Mouse (Mus musculus) adrenal gland (tissue): Measurements from ENCODE around the gene Tacc3.

Experiments
- intact Hi-C: fragments of 180-260 bp; cut with DNase I; formaldehyde crosslinking; loops from one replicate; pipeline ENCODE4 v1.15.1; 2025
- long read RNA-seq, 2 experiments: library from polyadenylated mRNA; unstranded; transcript quantifications; one replicate each; pipeline ENCODE4 v2.0.0; 2020; ENCODE audit warnings: borderline replicate concordance in 1 of 2; ENCODE audit not compliant: insufficient replicate concordance in 1 of 2

The Tacc3 gene
- long read RNA-seq, experiment 1, partial matches to known transcripts: 0 of 5 reads
- long read RNA-seq, experiment 1, other reads (novel, unspliced or antisense): 0 of 5 reads
- long read RNA-seq, experiment 2, partial matches to known transcripts: 2 of 3 reads
- long read RNA-seq, experiment 2, other reads (novel, unspliced or antisense): 0 of 3 reads

DNA sequence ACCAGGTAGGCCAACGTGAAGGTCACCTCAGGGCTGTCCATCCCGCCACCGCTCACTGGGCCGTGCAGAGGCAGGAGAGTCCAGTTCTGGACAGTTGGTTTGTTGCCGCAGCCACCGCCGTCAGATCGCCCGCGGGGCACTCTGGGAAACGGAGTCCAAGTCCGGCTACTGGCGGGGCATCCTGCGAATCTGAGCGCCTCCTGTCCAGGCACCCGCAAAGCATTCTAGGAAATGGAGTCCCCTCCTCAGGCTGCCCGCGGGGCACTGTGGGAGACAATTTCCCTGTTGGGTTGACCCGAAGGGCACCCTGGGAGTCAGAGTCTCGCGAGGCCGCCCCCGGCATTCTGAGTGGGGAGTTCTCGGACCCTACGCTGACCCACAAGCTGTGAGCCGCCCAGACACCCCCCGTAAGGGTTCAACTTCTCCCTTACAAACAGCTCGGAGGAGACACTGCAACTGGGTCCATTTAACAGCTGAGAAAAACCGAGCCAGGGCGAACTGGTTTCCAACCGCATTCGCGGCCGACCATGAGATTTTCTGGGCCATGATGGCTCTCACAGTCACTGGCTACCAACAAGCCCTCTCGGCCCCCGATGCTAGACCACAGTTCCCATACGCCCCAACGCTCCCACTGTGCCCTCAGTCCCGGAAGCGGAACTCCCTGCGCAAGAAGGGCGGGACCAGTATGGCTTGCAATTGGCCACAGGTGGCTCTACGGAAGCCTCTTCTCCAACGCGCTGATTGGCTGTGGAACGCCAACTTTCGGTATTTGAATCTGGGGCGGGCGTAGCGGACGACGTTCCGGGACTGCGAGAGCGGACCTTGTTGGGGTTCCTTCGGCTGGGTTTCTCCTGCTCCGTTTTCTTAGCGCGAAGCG lies at the start of gene Tacc3, which contains the start of gene Tmem129:
TSS of gene Tacc3 (plus strand) at position 342 of the 877 bp plus-strand sequence.
TSS of gene Tmem129 (minus strand) at position 630 of the 877 bp plus-strand sequence.
- intact Hi-C loops: loop anchor here (10.0 kb wide), 1 partner anchor 277 kb away; the partner anchor contains the start of gene Nelfa

DNA sequence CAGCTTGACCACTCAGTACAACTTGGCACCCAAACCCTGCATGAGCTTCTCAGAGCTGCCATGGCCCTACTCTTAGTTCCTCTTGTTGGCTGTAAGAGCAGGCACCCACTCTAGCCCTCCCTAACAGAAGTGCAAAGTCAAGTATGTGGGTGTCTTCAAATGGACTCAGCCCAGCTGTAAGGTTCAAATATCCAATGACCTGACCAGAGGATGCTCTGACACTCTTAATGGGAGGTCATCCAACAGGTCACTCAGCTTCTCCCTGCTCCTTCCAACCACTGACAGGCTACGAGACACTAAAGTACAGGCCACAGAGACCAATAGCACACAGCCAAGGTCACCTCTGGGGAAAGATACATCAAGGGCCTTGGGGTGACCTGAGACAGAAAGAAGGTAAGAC lies 48.7 kb upstream of the Tacc3 start:
- intact Hi-C loops: no loop called here

DNA sequence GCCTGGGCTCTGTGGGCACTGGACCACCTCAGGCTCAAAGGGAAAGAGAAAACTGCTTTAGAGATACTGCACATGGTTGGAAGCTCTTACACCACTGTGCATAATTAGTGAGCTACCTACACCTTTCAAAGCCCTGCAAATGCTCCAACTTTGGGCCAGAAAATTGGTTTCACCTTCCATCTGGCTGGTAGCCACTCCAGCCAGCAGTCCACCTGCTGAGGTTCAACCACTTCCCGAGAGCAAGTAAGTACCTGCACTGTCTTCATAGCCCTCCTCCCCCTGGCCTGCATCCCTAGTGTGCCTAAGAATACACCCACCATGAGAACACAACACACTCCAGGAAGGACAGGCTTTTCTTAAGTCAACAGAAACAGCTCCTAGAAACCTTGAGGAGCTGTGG lies 46.1 kb upstream of the Tacc3 start:
- intact Hi-C loops: no loop called here

DNA sequence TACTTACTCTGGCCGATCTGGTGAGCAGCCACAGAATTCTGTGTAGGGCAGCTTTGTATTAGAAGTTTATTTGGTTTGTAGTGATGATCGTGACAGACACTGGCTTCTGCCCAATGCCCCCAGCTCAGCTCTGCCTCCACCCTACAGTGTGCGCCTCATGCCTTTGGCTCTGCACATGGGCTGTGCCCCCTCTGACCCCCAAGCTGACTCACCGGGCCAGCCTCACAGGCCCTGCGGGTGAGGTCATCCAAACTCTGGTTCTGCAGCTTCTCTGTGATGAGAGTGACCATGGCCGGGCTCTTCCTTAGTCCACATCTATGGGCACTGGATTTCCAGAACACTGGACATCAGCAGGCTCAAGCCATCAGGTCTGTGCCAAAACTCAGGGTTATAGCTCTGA lies 43.5 kb upstream of the Tacc3 start:
- intact Hi-C loops: no loop called here

DNA sequence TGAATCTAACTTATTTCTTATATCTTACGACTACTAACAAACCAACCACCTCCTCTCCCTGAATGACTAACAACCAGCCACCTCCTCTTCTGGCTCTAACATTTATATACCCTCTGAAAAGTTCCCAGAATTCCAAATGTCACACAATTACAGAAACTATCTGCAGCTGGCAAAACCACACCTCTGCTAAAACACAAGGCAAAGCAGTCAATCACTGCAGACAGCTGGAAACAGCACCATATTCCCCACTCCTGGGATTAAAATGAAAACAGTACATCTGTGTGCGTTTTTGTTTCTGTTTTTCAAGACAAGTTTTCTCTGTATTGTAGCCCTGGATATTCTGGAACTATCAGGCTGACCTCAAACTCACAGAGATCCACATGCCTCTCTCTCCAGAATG lies 35.3 kb upstream of the Tacc3 start:
- intact Hi-C loops: no loop called here

DNA sequence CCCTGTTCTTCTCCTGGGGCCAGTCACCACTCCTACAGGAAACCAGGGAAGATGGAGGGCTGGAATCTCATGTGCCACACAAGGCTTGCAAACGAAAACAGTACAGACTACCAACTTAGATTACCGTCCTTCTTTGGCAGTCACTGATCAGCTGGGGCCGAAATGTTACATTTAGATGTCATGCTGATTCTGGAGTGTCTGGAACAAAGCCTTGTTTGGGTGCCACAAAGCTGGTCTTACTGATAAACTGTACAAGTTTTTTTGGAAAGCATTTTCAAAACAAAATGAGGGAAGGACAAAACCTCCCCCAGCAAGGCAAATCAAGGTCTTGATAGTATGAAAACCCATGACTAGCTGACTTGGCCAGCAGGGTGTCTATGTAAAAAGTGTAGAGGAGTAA lies 34.2 kb upstream of the Tacc3 start:
- intact Hi-C loops: no loop called here

DNA sequence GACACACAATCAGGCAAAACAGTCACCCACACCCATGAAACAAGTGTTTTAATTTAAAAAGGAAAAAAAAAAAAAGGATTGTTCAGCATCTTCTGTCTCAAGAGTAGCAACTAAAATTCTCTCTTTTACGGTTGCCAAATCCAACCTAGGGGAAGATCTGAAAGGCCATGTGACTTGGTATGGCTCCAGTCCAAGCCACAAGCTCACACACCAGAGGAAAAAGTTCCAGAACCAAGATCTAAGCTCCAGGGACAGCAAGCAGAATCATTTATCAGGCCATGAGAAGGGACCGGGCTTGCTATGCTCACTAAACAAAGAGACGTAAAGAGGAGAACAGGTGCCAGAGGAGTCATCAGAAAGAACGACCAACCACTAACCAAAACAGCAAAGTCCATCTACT lies 30.0 kb upstream of the Tacc3 start:
- intact Hi-C loops: no loop called here

DNA sequence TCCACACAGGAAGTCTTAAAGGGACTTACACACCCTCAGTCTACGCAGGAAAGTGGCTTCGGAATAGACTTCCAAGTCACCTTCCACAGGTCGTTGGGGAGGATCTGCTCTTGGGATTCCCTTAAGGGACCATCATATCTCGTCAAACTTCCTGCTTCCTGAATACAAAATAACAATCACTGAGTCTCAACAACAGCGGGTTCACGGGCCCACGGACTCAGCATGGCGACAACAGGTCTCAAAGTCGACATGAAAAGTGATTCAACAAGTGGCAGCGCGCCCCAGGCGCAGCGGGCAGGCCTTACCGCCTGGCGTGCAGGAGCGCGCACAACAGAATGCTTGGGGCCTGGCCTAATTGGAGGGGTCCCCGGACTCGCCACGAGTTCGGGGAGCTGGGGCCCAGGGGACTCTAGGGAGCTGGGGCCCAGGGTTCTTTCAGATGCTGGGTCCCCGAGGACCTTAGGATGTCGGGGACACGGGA lies 29.1 kb upstream of the Tacc3 start:
- intact Hi-C loops: no loop called here

DNA sequence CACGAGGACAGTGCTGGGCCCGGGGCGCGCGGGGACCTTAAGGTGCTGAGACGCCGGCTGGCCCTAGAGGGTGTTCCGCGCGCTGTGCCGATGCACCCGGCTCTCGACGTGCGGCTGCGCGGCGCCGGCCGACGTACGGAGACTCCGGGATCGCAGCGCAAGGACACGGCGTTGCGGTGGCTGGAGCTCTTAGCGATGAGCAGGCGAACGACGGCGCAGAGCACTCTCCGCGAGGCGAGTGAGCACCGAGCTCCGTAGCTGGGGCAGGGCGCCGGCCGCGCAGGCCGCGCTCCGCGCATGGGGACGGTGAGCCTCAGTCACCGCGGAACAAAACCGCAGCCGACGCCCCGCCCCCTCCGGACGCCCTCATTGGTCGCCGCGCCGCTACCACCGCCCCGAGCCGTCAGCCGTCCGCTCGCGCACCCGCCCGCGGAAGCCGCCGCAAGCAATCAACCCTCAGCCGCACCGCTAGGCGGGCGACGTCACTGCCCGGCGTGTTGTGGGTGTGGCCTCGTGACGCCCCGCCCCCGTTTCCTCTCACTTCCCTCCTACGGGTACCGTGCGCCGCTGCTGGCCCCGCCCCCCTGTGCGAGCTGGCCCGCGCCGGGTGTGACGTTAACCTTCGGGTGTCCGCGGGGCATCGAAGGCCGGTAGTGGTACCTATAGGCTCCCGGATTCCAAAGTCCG lies 28.5 kb upstream of the Tacc3 start, which contains the start of the genes Fam53a and Gm9903:
TSS of gene Fam53a (minus strand) at position 335 of the 687 bp plus-strand sequence.
TSS of gene Gm9903 (plus strand) at position 625 of the 687 bp plus-strand sequence.
- intact Hi-C loops: no loop called here

DNA sequence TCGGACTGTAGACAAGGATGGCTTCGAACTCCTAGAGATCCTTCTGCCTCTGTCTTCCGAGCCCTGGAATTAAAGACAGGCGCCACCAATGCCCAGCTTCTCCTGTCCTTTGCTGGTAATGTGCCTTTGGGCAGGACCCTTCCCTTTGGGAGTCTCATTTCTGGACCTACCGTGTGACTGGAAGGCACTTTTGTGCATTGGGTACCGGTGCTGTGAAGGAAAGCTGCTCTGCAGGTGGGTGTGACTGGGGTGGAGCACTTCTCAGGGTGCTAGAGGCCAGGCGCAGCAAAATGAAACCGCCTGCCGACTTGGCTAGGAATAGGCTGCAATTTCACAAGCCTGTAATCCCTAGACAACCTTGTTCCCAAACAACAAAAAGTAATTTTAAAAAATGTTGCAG lies 27.9 kb upstream of the Tacc3 start:
- intact Hi-C loops: no loop called here

DNA sequence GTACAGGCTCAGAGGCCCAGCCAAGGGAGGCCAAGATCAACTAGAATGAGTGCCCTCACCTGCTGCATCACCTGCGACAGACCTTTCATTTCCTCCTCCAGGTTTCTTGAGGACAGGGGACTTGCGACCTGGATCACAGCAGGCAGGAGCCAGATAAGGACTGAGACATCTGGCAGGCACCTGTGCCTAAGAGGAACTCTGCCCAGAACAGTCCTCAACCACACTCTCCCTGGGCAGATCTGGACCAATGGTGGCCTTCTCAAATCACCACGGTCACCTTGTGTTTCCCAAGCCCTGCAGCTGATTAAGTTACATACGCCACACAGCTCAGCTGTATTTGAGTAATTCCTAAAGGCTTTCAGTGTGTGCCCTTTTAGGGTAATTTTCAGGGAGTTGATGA lies 27.3 kb upstream of the Tacc3 start:
- intact Hi-C loops: no loop called here

DNA sequence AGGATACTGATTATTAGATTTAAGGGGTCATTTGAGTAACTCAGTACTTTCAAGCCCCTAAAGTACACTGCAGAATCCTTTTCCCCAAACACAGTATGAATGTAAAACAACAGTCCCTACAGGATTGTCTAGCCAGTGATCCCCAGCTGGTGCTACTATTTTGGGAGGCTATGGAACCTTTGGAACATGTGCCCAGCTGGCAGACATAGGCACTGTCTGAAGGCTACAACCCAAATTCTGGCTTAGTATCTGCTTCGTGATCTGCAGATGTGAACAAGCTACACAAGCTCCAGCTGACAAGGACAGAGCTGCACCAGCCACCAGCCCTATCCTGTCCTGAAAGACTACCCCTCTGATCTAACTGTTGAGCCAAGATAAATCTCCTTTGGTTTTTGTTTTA lies 25.4 kb upstream of the Tacc3 start:
- intact Hi-C loops: no loop called here

DNA sequence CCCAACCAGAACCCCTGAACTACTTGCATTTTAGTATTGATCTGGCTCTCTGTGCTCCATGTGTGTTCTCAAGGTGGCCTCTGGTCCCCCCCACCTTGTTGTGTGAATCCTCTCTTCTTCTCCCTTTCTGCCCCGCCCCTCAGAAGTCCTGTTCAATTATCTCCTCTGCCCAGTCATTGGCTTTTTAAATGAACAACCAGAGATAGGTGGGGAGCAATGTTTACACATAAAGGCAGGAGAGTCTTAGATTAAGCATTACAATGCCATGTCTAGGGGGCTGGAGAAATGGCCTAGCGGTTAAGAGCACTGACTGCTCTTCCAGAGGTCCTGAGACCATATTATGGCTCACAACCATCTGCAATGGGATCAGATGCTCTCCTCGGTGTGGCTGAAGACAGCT lies 22.6 kb upstream of the Tacc3 start:
- intact Hi-C loops: no loop called here

DNA sequence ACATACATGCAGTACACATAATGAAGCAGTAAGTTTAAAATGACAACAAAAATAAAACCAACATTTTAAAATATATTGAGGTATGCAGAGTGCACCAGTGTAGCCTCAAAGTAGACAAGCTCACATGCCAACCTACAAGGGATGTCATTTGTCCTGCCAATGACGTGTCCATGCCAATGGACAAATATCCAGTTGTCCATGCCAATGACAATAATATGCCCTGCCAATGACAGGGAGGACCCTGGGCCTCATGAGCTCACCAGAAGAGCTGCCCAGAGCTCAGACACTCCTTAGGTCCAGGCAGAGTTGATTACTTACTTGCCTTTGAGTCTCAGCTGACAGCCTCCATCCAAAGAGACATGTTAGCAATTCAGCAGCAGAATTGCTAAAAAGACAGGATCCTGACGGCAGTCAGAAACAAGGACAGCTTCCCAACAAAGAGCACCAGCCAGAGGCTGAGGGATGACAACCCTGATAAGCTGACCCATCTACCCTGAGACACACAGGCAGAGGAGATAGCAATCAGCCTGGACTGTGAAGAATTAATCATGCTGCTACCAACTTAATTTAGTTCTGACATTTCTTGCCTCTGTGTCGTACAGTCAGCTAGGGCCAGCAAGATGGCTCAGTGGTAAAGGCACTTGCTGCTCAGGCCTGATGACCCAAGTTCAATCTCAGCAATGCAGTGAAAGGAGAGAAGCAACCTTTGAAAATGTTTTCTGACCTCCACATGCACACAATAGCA lies 20.1 kb upstream of the Tacc3 start:
- intact Hi-C loops: no loop called here

DNA sequence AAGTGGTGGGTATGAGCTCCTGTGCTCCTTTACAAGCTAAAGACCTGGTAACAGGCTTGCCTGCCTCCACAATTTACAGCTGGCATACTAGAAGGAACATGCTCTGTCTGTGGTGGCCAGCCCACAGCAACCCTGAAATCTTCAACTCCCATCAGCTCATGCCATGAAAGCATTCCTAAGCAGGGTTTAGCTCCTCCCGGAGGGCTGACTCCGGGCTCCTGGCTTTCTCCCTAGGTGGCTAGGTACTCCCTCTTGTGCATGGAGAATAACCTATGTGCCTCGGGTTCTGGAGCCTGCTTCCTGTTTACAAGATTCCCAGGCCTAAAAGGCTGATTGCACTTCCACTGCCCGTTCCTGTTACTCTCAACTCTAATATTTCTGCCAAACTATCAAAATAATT lies 19.1 kb upstream of the Tacc3 start:
- intact Hi-C loops: no loop called here

DNA sequence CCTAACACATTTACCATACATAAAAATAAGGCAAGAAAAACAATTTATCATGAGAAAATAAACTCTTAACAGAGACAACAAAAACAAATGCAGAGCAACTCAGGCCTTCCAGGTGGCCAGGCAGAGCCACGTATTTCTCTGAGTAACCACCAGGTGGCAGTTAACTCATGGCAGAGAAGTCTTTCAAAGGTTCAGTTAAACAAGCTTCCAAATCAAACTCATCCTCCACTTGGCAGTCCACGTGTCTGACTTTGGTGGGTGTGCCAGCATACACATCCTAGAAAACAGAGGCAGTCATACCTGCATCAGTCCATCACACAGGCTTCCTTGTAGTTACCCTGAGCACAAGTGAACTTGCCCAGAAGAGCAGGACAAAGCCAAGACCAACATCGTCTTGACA lies 17.3 kb upstream of the Tacc3 start:
- intact Hi-C loops: no loop called here

DNA sequence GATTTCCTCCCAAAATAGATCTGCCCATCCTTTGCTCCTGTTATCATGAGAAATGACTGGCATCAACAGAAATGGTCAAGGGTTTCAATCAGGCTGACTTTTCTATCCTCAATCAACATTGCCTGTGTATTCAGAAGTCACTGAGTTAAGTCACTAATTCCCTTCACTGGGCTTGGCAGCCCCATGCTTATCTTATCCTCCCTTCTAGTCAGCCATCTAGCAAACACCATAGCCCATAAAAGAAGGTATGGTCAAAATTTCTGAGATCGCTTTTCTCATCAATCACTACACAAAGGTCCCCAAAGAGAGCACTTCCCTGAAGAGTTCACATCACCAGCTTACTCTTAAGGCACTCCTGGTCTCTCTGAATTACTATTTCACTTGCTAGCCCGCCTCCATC lies 6.9 kb upstream of the Tacc3 start:
- intact Hi-C loops: loop anchor here (10.0 kb wide), 1 partner anchor 284 kb away; the partner anchor contains the start of gene Nelfa

DNA sequence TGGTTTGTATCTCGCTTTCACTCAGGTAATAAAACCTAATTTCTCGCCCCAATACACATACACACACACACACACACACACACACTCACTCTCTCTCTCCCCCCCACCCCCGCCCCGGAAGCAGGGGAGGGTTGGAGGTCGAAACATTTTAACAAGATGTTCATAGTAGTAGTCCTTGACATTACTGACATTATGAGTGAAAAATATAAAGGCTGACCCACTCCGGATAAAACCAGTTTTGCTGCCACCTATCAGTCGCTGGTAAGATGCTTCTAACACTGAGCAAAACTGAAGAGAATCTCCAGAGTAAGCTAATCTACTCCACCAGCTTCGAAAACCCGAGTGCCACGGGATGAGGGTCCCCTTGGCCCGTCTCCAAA lies 6.4 kb upstream of the Tacc3 start:
- intact Hi-C loops: loop anchor here (10.0 kb wide), 1 partner anchor 283 kb away; the partner anchor contains the start of gene Nelfa

DNA sequence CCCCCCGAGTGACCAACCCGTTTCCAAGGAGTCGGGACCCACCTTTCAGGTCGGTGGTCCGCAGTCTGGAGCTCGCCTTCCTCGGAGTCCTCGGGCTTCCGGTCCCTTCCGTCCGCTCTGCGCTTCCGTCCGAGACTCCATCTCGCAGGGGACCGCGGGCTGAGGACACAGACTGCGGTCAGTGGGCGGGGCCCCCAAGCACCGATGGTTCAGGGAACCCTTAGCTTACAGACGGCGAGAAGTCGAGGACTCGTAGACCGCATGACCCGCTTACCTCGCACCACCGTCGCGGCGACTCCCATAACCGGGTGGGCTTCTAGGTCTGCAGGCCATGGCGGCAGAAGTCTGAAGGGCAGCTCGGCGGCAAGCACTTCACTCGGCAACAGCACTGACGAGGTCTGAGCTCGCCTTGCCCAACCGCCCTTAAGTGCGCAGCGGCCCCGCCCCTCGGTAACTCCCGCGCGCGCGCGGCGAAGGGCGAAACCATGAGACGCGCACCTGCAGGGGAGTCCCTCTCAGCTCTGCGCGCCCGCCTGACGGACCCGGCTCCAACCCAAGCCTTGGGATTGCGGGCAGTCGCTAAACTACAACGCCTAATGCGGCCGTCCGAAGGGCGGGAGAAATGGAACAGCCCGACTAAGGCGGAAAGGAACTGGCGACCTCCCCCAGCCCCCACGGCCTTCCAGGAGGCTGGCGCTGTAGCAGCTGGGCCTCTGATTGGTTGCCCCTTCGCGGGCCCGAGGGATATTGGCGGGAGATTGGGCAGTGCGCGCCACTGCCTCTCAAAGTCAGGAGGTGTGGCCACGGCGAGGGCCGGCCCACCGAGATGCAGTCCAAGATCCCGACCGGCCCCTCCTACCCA lies 5.8 kb upstream of the Tacc3 start, which contains the start of gene Slbp:
TSS of gene Slbp (minus strand) at position 654 of the 862 bp plus-strand sequence.
- intact Hi-C loops: loop anchor here (10.0 kb wide), 1 partner anchor 283 kb away; the partner anchor contains the start of gene Nelfa

DNA sequence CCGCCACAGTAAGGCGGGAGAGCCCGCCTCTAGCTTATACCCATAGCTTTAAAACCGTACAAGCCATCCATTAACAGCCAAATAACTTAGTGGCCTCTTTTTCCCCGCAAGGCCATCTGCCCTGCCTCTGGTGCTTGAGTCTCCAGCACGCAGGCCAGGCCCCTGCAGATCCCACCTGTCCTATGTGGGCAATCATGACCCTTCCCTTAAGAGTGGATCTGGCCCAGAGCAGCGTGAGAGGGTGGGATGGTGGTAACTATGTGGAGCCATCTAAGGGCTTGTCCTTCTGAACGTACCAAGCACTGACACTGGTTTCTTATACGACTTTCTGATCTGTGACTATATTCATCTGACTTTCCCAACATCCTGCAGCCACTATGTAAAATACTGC lies 5.2 kb upstream of the Tacc3 start:
- intact Hi-C loops: loop anchor here (10.0 kb wide), 1 partner anchor 282 kb away; the partner anchor contains the start of gene Nelfa
